Mouse (Mus musculus) bone marrow macrophage, adult 2 months (primary cell): Measurements from ENCODE around the gene Samd7.

Source experiments
- CTCF ChIP-seq: IDR thresholded peaks from 2 replicates; pipeline ENCODE4 v1.5.1; 2012; ENCODE audit warnings: low read depth, mild to moderate bottlenecking, low read length, moderate library complexity
- POLR2A ChIP-seq: IDR thresholded peaks from 2 replicates; pipeline ENCODE4 v1.6.1; 2012; ENCODE audit warnings: mild to moderate bottlenecking, low read depth, low read length, borderline replicate concordance

GRCm38 (mm10) chr3:30722036-30722435 is 24.1 kb upstream of the Samd7 start:
- TF ChIP-seq CTCF = no peak
- no peak for TF ChIP-seq POLR2A
